Mouse (Mus musculus) heart, embryonic 13.5 days (tissue): ENCODE data around the gene Map4k4. TPM values are rescaled to one million over a fixed set of nuclear protein-coding genes. Genes with fewer than 3 reads are reported as not detected.

Experiments
- ATAC-seq: fragments of 200-750 bp; cut with Nextera tagmentation; 2 replicates; pipeline ENCODE4 v1.8.0; 2017; ENCODE audit warnings: moderate TSS enrichment; ENCODE audit not compliant: insufficient number of reproducible peaks, low FRiP score, low TSS enrichment; ENCODE audit errors: extremely low read depth
- H3K27ac ChIP-seq: fragments of 300-500 bp; sonication (generic); replicated peaks from 2 replicates; pipeline ENCODE4 v1.5.1; 2015; ENCODE audit warnings: moderate library complexity, mild to moderate bottlenecking, inconsistent platforms
- H3K27me3 ChIP-seq: fragments of 300-500 bp; sonication (generic); replicated peaks from 2 replicates; pipeline ENCODE4 v1.6.1; 2015; ENCODE audit warnings: mild to moderate bottlenecking, inconsistent platforms
- H3K36me3 ChIP-seq: fragments of 300-500 bp; sonication (generic); 2 replicates; pipeline ENCODE4 v1.6.1; 2015; ENCODE audit warnings: mild to moderate bottlenecking, inconsistent platforms
- H3K4me1 ChIP-seq: fragments of 300-500 bp; sonication (generic); 2 replicates; pipeline ENCODE4 v1.6.1; 2015; ENCODE audit warnings: inconsistent platforms
- H3K4me2 ChIP-seq: fragments of 300-500 bp; sonication (generic); 2 replicates; pipeline ENCODE4 v1.6.1; 2015; ENCODE audit warnings: inconsistent platforms, mild to moderate bottlenecking, moderate library complexity
- H3K4me3 ChIP-seq: fragments of 300-500 bp; sonication (generic); 2 replicates; pipeline ENCODE4 v1.5.1; 2015; ENCODE audit warnings: moderate library complexity, mild to moderate bottlenecking, inconsistent platforms
- H3K9ac ChIP-seq: fragments of 300-500 bp; sonication (generic); 2 replicates; pipeline ENCODE4 v1.6.1; 2015; ENCODE audit warnings: inconsistent platforms, mild to moderate bottlenecking, moderate library complexity
- H3K9me3 ChIP-seq: fragments of 300-500 bp; sonication (generic); 2 replicates; pipeline ENCODE4 v1.6.1; 2016; ENCODE audit warnings: inconsistent platforms
- WGBS: fragments of 180-500 bp; shearing (Covaris S2); methylation state at CpG from one replicate; pipeline ENCODE4 v1.1.7; 2015; ENCODE audit warnings: mixed read lengths; 5-methylcytosine and 5-hydroxymethylcytosine counted together
- polyA plus RNA-seq: library from polyadenylated mRNA; unstranded; fragments of >200 nt; fragmentation: Nextera tagmentation; extraction: Ambion mirVana; gene quantifications from 2 replicates; pipeline ENCODE4 v1.2.1, GENCODE M21; 2015

Map4k4 gene
- polyA plus RNA-seq, 1 experiment from 2014 or later: 17.5 TPM

- H3K36me3 ChIP-seq: no peaks in the 10 kb centered on the region
- H3K4me3 ChIP-seq: no peak overlapping the region
- peaks cover 2% of the 10 kb centered on the region for H3K4me1 ChIP-seq
- no peak overlapping the region for H3K9ac ChIP-seq
- H3K27ac ChIP-seq: no peak overlapping the region
- ATAC-seq: no peak
- WGBS: 52% methylated on average over 8 of the region's 8 CpGs
- no peak overlapping the region for H3K4me2 ChIP-seq
- no peaks in the 10 kb centered on the region for H3K9me3 ChIP-seq
- H3K27me3 ChIP-seq: no peaks in the 10 kb centered on the region
These were observed 151.4 kb downstream of the Map4k4 start for GRCm38 (mm10) chr1:40052156-40052555.

- H3K9me3 ChIP-seq: no peaks in the 10 kb centered on the region
- peaks cover 9% of the 10 kb centered on the region for H3K4me1 ChIP-seq
- no peak overlapping the region for H3K4me2 ChIP-seq
- no peaks in the 10 kb centered on the region for H3K27me3 ChIP-seq
- H3K36me3 ChIP-seq: no peaks in the 10 kb centered on the region
- H3K9ac ChIP-seq: no peak overlapping the region
- WGBS: 72% methylated on average over 5 of the region's 5 CpGs
- ATAC-seq: no peak
- no peak overlapping the region for H3K27ac ChIP-seq
- H3K4me3 ChIP-seq: no peak overlapping the region
These were observed 152.4 kb downstream of the Map4k4 start for GRCm38 (mm10) chr1:40053071-40053470.

- Histone ChIP-seq H3K27me3 (no peaks in the 10 kb centered on the region), H3K4me3 (no peak overlapping the region), H3K9ac (no peak overlapping the region), H3K27ac (no peak overlapping the region), H3K4me1 (peaks cover 16% of the 10 kb centered on the region), H3K9me3 (no peaks in the 10 kb centered on the region), H3K4me2 (no peak overlapping the region), H3K36me3 (no peaks in the 10 kb centered on the region)
- no peak for ATAC-seq
- 73% methylated on average over 7 of the region's 7 CpGs for WGBS
These were observed 154.3 kb downstream of the Map4k4 start for GRCm38 (mm10) chr1:40055051-40055450.

- Histone ChIP-seq H3K4me3 (no peak overlapping the region), H3K4me2 (no peak overlapping the region), H3K4me1 (peaks cover 16% of the 10 kb centered on the region), H3K27ac (no peak overlapping the region), H3K27me3 (no peaks in the 10 kb centered on the region), H3K9ac (no peak overlapping the region), H3K36me3 (no peaks in the 10 kb centered on the region), H3K9me3 (no peaks in the 10 kb centered on the region)
- WGBS: 75% methylated on average over 5 of the region's 5 CpGs
- no peak for ATAC-seq
These were observed 155.2 kb downstream of the Map4k4 start for GRCm38 (mm10) chr1:40055963-40056362.

- no peak overlapping the region for H3K27ac ChIP-seq
- H3K9me3 ChIP-seq: no peaks in the 10 kb centered on the region
- no peak overlapping the region for H3K4me3 ChIP-seq
- no peak overlapping the region for H3K4me2 ChIP-seq
- no peaks in the 10 kb centered on the region for H3K36me3 ChIP-seq
- 67% methylated on average over 5 of the region's 5 CpGs for WGBS
- no peaks in the 10 kb centered on the region for H3K27me3 ChIP-seq
- no peak overlapping the region for H3K9ac ChIP-seq
- peaks cover 16% of the 10 kb centered on the region for H3K4me1 ChIP-seq
- ATAC-seq: no peak
These were observed 156.6 kb downstream of the Map4k4 start for GRCm38 (mm10) chr1:40057351-40057750.

GRCm38 (mm10) chr1:40058013-40058412 is 157.3 kb downstream of the Map4k4 start:
- no peaks in the 10 kb centered on the region for H3K36me3 ChIP-seq
- no peak overlapping the region for H3K4me3 ChIP-seq
- no peaks in the 10 kb centered on the region for H3K27me3 ChIP-seq
- no peak overlapping the region for H3K4me2 ChIP-seq
- H3K9me3 ChIP-seq: no peaks in the 10 kb centered on the region
- ATAC-seq: no peak
- WGBS: 61% methylated on average over 11 of the region's 11 CpGs
- H3K27ac ChIP-seq: no peak overlapping the region
- peaks cover 16% of the 10 kb centered on the region for H3K4me1 ChIP-seq
- no peak overlapping the region for H3K9ac ChIP-seq

- 59% methylated on average over 4 of the region's 4 CpGs for WGBS
- Histone ChIP-seq H3K4me3 (no peak overlapping the region), H3K27ac (no peak overlapping the region), H3K9me3 (no peaks in the 10 kb centered on the region), H3K4me2 (no peak overlapping the region), H3K4me1 (peaks cover 16% of the 10 kb centered on the region), H3K36me3 (no peaks in the 10 kb centered on the region), H3K9ac (no peak overlapping the region), H3K27me3 (no peaks in the 10 kb centered on the region)
- ATAC-seq: no peak
These were observed 158.5 kb downstream of the Map4k4 start for GRCm38 (mm10) chr1:40059122-40059774.

- H3K9me3 ChIP-seq: no peaks in the 10 kb centered on the region
- no peak overlapping the region for H3K9ac ChIP-seq
These were observed 160.6 kb downstream of the Map4k4 start for GRCm38 (mm10) chr1:40061359-40061758.

GRCm38 (mm10) chr1:40063409-40063808 is 162.7 kb downstream of the Map4k4 start:
- no peak overlapping the region for H3K27ac ChIP-seq
- no peaks in the 10 kb centered on the region for H3K9me3 ChIP-seq
- no peaks in the 10 kb centered on the region for H3K27me3 ChIP-seq
- no peak for ATAC-seq
- 0 out of 2 replicates have a peak, but pooled peaks cover 7% of the 10 kb centered on the region for H3K4me1 ChIP-seq
- no peak overlapping the region for H3K9ac ChIP-seq
- no peaks in the 10 kb centered on the region for H3K36me3 ChIP-seq
- H3K4me3 ChIP-seq: no peak overlapping the region
- no peak overlapping the region for H3K4me2 ChIP-seq
- 70% methylated on average over 4 of the region's 4 CpGs for WGBS

More at GRCm38 (mm10) chr1:40061359-40061758, 160.6 kb downstream of the Map4k4 start:
- Histone ChIP-seq H3K4me3 (no peak overlapping the region), H3K4me1 (peaks cover 16% of the 10 kb centered on the region), H3K4me2 (no peak overlapping the region), H3K27ac (no peak overlapping the region), H3K27me3 (no peaks in the 10 kb centered on the region), H3K36me3 (no peaks in the 10 kb centered on the region)
- 81% methylated on average over 9 of the region's 9 CpGs for WGBS
- ATAC-seq: no peak

GRCm38 (mm10) chr1:40064508-40064907 is 163.8 kb downstream of the Map4k4 start:
- H3K9me3 ChIP-seq: no peaks in the 10 kb centered on the region
- H3K36me3 ChIP-seq: no peaks in the 10 kb centered on the region
- H3K9ac ChIP-seq: no peak overlapping the region
- H3K4me3 ChIP-seq: no peak overlapping the region
- WGBS: 81% methylated on average over 8 of the region's 8 CpGs
- H3K4me2 ChIP-seq: no peak overlapping the region
- no peaks in the 10 kb centered on the region for H3K4me1 ChIP-seq
- no peak overlapping the region for H3K27ac ChIP-seq
- H3K27me3 ChIP-seq: no peaks in the 10 kb centered on the region
- ATAC-seq: no peak

- H3K27ac ChIP-seq: no peak overlapping the region
- no peaks in the 10 kb centered on the region for H3K9me3 ChIP-seq
- no peak overlapping the region for H3K4me3 ChIP-seq
- WGBS: 71% methylated on average over 4 of the region's 4 CpGs
- H3K27me3 ChIP-seq: no peaks in the 10 kb centered on the region
- H3K9ac ChIP-seq: no peak overlapping the region
- no peaks in the 10 kb centered on the region for H3K4me1 ChIP-seq
- H3K4me2 ChIP-seq: no peak overlapping the region
- no peak for ATAC-seq
- no peaks in the 10 kb centered on the region for H3K36me3 ChIP-seq
These were observed 171.8 kb downstream of the Map4k4 start for GRCm38 (mm10) chr1:40072558-40072957.

- Histone ChIP-seq H3K27me3 (no peaks in the 10 kb centered on the region), H3K27ac (no peak within 1 kb of the TSS), H3K4me2 (no peak within 1 kb of the TSS), H3K4me1 (no peaks in the 10 kb centered on the region), H3K4me3 (no peak within 1 kb of the TSS), H3K9me3 (no peaks in the 10 kb centered on the region), H3K9ac (no peak within 1 kb of the TSS), H3K36me3 (no peaks in the 10 kb centered on the region)
- ATAC-seq: no peak
- WGBS: 79% methylated on average over 5 of the region's 5 CpGs
These were observed 173.1 kb downstream of the Map4k4 start, which contains the start of gene Il1r2 for GRCm38 (mm10) chr1:40073779-40074178. TSS of gene Il1r2 (plus strand) at chr1:40074079.
